Mouse (Mus musculus) left cerebral cortex, adult 11 months (tissue): ENCODE measurements around the gene E2f4.

ENCODE experiments used
- DNase-seq: peaks from one replicate; pipeline ENCODE4 v3.0.0; 2022; ENCODE audit warnings: low spot score

Gene E2f4

DNA sequence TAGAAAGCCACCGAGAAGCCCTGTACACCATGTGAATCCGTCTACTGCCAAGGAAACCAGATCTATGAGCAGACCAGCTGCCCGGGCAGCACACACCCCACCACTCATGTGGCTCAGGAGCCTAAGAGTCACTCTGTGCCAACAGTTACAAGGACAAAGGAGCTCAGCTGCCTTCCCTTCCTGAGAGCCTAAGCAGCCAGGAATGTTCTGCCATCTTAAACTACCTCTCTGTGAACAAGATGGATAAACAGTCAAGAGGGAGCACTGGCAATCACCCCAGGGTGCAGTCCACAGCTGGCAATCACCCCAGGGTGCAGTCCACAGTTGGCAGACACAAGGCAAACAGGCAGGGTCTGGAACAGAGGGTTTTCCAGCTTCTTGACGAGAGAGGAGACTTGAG is 20.5 kb downstream of the E2f4 start:
- no peak for DNase-seq

GRCm38 (mm10) chr8:105318662-105319190 is 21.3 kb downstream of the E2f4 start:
- DNase-seq, result no peak

GRCm38 (mm10) chr8:105323183-105323582 is 25.7 kb downstream of the E2f4 start:
- no peak for DNase-seq

DNA sequence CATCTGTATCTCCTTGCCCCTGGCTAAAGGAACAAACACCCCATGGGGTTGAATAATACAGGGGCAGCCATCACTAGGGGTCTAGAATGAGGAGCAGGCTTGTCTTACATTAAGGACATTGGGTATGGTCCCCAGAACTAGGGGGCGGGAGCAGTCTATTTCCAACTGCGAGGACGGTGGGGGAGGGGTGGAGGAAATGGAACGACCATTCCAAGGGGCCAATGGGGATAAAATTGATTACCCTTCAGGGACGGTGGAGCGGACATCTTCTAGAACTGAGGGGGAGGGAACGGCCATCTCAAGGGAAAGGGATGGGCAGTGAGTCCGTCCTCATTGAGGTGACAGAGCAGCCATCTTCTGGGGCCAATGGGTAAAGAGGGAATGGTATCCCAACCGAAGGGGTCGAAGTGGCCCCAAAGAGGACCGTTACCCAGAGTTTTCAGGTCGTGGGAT is 28.2 kb downstream of the E2f4 start:
- DNase-seq, result no peak

DNA sequence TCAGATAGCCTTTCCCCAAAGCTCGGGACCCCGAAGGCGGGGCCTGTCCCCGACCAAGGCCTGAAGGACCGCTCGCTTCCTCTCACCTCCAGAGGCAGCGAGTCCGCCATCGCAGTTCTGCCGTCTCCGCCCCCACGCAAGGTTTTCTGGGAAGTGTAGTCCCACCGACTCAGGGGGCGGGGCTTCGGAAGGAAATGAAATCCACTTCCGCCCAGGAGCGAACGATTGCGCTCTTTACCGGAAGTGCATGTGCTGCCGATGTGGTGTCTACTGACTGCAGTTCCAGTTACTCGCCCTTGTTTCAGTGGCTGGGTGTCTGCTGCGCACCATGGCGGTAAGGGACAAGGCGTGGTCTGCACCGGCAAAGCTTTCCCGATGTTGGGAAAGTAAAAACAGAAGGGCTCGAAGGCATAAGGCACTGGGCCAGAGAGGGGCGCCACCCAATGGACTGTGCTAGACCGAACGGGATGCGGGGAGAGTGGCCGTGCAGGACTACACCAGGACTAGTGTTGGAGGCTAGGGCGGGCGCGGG is 28.7 kb downstream of the E2f4 start, which contains the start of the genes Lrrc29 and Tmem208:
Lrrc29 (minus strand) TSS at position 138 of the 532 bp plus-strand sequence.
Tmem208 (plus strand) TSS at position 214 of the 532 bp plus-strand sequence.
- DNase-seq, result peak; percentile 95

GRCm38 (mm10) chr8:105326968-105327367 is 29.5 kb downstream of the E2f4 start:
- no peak for DNase-seq

DNA sequence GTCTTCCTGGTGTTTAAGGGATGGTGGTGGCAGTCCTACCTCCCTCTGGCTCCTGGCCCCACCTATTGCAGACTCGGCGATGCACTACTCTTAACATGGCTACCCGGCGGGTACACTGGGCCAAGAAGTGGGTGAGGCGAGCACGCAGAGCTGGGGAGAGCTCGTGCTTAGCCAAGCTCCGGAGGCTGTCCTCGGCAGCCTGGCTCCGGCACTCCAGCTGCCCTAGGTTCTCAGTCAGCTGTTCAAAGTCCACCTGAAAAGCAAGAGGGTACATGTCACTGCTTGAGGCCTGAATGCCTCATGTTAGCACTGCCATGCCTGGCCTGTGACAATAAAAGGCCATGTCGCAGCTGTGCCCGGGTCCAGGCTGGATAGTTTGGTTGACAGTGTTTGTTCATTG is 32.9 kb downstream of the E2f4 start:
- no peak for DNase-seq

DNA sequence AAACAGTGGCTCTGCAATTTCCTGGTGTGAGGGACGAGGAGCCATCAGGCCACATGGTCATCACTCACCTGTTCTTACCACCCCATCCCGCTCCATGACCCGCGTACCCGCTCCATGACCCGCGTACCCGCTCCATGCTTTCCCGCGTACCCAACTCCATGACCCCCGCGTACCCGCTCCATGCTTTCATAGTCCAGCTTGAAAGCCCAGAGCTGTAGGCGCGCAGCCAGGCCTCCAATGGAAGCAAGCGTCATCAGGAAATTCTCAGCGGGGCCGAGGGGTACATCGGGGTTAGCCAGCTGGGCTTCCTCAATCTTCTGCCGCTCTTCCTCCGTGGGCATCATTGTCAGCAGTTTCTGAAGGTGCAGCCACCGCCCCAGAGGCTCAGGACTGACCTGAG is 34.0 kb downstream of the E2f4 start:
- DNase-seq, result no peak

DNA sequence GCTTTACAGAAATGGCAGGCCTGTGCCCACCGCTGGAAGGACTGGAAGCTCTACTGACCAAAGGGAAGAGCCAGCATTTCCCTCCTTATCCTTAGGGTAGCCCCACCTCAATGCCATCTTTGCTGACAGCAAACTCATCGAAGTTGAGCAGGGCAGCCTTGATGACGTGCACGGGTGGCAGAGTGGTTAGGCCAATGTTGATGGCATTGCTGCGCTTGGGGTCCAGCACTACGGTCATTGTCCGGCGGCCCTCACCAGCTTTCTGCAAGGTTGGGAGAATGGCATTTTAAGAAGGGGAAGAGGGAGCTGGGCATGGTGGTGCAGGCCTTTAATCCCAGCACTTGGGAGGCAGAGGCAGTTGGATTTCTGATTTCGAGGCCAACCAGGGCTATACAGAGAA is 34.5 kb downstream of the E2f4 start:
- no peak for DNase-seq

DNA sequence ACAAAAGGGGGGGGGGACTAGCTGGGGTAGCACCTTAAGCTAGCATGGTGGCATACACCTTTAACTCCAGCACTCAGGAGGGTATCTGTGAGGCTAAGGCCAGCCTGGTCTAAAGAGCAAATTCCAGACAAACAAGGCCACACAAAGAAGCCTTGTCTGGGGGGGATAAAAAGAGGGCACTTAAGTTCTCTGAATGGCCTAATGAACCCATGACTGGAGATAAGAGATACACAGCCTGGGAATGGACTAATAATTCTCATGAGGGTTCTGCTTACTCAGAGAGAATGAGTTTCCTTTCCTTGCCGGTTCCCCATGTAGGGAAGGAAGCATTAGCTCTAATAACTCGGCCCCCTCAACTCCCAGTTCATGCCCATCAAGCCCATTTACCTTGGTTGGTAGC is 35.1 kb downstream of the E2f4 start:
- no peak for DNase-seq

DNA sequence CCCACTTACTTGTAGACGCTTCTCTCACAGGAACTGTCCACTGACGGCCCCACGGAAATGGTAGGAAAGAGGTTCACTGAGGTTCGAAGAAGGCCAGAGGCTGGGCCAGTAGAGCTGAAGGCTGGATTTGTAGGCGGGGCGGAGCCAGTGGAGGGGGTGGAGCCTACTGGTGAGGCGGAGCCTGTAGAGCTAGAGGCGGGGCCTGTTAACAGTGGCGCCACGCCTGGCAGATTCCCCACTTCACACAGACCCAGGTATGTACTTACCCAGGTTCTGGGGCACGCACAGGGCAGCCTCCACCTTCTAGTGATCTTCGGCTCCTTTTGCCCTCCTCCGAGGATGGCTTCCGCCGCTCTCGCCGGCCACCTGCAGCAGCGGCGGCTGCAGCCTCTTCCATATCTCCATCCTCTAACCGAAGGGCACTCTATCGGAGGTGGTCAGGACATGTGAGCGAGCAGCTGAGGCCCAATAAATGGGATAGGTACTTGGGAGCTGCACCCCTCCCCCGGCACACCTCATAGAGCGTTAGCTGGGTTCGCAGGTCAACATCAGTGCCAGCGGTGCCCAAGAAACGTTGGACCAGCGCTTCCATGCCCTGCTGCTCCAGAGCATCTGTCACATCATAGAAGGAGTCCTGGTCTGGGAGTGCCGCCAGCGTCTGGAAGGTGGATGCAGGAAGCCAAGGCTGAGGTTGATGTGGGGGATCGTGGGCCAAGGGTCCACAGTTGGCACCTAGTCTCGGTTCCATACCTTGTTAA is 39.1 kb downstream of the E2f4 start:
- DNase-seq, result no peak

GRCm38 (mm10) chr8:105338992-105339391 is 41.5 kb downstream of the E2f4 start:
- DNase-seq, result no peak

DNA sequence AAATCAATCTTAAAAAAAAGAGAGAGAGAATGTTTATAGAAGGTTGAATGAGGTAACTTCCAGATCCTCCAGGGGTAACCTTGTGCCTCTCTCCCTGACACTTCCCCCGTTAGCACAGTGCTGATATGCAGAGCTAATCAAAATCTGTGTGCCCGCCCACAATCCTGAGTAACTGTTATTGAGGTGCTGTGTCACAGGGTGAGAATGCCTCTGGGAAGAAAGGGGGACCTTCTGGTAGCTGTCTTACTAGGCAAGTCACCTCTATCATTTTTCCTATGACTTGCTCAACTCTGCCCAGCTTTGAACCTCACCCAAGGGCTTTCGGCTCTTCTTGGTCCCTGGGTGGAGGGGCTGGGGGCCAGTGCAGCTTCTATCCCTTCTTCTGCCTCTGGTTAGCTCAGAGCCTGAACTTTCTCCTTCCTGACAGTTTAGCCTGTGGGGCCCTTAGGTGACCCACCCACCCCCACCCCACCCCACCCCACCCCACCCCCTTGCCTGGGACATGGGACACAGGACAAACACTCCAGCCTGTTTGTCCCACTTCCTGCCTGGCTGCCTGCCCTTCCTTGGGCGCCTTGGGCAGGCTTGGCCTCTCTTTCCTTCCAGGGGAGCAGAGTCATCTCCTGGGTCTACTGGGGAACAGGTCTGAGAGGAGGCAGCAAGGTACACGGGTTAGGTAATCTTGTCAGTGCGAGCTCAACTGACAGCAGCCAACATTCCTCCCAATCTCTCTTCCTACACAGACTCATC is 42.6 kb downstream of the E2f4 start:
- DNase-seq, result no peak

DNA sequence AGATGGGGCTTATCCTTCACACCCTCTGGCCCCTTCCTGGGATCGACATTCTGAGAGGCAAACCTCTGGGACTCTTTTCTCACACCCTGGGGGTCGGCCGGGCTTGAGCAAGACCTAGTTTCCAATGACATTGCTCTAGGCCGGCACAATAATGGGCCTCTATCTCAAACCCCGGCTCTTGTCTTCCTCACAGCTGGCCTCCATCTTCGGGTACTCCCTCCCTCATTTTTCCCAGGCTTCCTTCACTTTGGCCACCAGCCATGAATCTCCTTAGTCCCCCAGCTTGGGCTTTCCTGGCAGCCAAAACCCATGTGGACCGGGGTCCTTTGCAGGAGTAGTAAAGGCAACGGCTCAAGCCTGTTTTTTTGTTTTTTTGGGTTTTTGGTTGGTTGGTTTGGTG is 43.9 kb downstream of the E2f4 start:
- DNase-seq, result no peak

- DNase-seq, result no peak
Observed at GRCm38 (mm10) chr8:105342768-105343167, 45.3 kb downstream of the E2f4 start.

GRCm38 (mm10) chr8:105343791-105344574 is 46.5 kb downstream of the E2f4 start:
- DNase-seq, result no peak

DNA sequence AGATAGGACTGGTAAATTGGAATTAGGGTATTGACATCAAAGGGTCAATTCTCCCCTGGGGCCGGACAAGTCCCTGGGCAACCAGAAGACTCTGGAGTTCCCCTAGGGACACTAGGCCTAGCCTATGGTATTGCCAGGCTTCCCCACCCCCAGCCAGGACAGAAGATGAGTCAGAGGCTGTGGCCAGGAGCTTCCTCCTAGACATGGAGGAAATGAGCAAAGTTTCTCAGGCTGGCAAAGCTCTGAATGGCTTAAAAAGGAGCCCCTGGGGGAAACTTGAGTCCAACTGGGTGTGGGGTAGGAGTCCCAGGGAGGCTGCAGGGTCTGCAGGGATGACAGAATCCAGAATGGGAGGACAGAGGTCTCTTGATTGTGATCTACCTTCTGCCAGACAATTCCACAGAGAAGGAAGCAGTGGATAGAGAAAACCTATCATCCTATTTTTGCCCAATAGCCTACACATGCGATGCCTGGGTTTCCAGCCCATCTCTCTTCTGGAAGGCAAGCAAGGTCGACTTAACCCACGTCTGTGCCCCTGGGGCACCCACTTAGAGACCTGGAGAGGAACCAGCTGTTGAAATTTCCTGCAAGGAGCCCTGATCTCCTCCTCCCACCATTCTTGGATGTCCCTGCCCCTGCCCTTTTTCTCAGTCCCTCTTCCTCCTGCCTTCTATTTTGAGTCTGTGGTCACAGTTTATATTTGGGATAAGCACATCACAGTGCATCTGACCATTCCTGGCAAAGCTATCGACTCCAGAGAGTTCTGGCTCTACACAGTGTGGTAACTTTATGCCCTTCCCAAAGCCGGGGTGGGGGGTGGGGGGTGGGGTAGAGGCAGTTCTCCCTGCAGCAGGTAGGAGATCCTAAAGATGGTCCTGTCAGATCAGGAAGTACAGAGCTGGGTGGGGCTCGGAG is 47.9 kb downstream of the E2f4 start:
- no peak for DNase-seq

DNA sequence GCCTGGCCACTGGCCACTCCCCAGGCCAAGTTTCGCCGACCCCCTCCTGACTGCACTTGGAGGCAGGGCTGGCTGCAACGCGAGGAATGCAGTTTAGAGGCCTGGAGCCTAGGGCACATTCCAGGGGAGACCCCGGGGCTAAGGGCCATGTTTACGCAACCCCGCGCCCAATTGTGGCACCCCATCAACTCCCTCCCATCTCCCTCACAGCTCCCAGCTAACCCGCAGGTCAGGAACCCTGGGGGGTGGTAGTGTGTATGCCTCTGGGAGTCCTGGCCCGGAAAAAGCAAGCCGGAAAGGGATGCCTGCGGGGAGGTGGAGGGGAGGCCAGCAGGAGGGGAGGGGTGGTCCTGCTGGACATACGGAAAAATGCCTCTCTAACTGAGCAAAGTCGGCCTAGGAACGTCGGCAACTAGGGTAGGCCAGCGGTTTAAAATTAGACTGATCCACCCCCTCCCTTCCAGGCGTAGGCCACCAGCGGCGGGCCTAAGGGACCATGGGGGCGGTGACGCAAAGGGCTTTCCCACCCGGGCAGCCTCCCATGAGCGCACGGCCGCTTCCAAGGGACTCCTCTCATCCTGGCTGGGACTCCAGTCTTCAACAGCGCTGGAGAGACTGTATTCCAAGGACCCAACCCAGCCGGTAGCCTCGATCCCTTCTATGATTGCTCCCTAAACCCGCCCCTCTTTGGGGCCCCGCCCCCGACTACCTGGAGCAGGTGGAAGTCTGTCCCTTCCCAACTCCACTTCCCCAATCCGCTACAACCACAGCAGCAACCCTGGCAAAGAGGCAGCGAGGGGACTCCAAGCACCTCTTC is 49.4 kb downstream of the E2f4 start:
- no peak for DNase-seq

- peak; percentile 76 for DNase-seq
Observed at GRCm38 (mm10) chr8:105347428-105348221, 50.2 kb downstream of the E2f4 start, which contains the start of gene Fhod1. Fhod1 (minus strand) TSS chr8:105347953.
